Mouse (Mus musculus) G1E (cell line): ENCODE results near the gene Esyt1. TPM values are rescaled to one million over a fixed set of nuclear protein-coding genes. Genes with fewer than 3 reads are reported as not detected.

Source experiments
- ATAC-seq: 2 replicates; pipeline ENCODE4 v1.8.0; 2016; ENCODE audit warnings: mild to moderate bottlenecking; ENCODE audit not compliant: insufficient number of reproducible peaks, poor library complexity, low FRiP score, severe bottlenecking; ENCODE audit errors: extremely low read depth
- DNase-seq: peaks from one replicate; pipeline ENCODE4 v3.0.0; 2012; ENCODE audit warnings: low spot score
- H3K27me3 ChIP-seq: 2 replicates; pipeline ENCODE4 v1.6.1; 2012; ENCODE audit warnings: mild to moderate bottlenecking, low read length, inconsistent platforms; ENCODE audit not compliant: insufficient read depth
- H3K36me3 ChIP-seq: replicated peaks from 2 replicates; pipeline ENCODE3; 2012; ENCODE audit warnings: mild to moderate bottlenecking, inconsistent platforms
- H3K4me1 ChIP-seq: 2 replicates; pipeline ENCODE4 v1.6.1; 2012; ENCODE audit warnings: low read depth, low read length, inconsistent platforms, mixed read lengths; ENCODE audit not compliant: insufficient read depth
- H3K4me3 ChIP-seq: 2 replicates; pipeline ENCODE4 v1.5.1; 2012; ENCODE audit warnings: low read depth, mild to moderate bottlenecking, inconsistent platforms, low read length, moderate library complexity, mixed read lengths
- H3K9me3 ChIP-seq: replicated peaks from 2 replicates; pipeline ENCODE4 v1.6.1; 2012; ENCODE audit warnings: inconsistent platforms
- CTCF ChIP-seq: IDR thresholded peaks from 2 replicates; pipeline ENCODE4 v1.5.1; 2012; ENCODE audit warnings: low read depth, low read length, inconsistent platforms, mixed read lengths
- GATA1 ChIP-seq: IDR thresholded peaks from 2 replicates; pipeline ENCODE4 v1.6.1; 2012; ENCODE audit warnings: borderline replicate concordance, low read length, inconsistent platforms, mixed read lengths
- GATA2 ChIP-seq: IDR thresholded peaks from 2 replicates; pipeline ENCODE4 v1.6.1; 2012; ENCODE audit warnings: low read depth, low read length, inconsistent platforms, borderline replicate concordance
- POLR2AphosphoS5 ChIP-seq: IDR thresholded peaks from 2 replicates; pipeline ENCODE4 v1.6.1; 2012; ENCODE audit warnings: low read depth, low read length, inconsistent platforms; ENCODE audit not compliant: insufficient replicate concordance
- TAL1 ChIP-seq: conservative IDR thresholded peaks from 2 replicates; pipeline ENCODE4 v1.6.1; 2012; ENCODE audit warnings: low read depth, low read length, inconsistent platforms, mixed read lengths
- polyA plus RNA-seq: library from polyadenylated mRNA; stranded (reverse); fragments of >175 nt; gene quantifications from 2 replicates; pipeline ENCODE4 v1.2.3, GENCODE M21; 2012
- total RNA-seq, 2 experiments: library from RNA; stranded (forward) in 1 of 2; stranded (reverse) in 1 of 2; fragments of 200-1000 nt in 1 of 2; fragments of >200 nt in 1 of 2; fragmentation: Nextera tagmentation in 1 of 2; gene quantifications; 2 replicates each; pipeline ENCODE4 v1.2.3; 2014 to 2017

The Esyt1 gene
- total and polyA plus RNA-seq, 3 experiments: 36.0 to 98.1 (median 80.2) TPM

- Histone ChIP-seq H3K36me3 (peaks cover 96% of the 10 kb centered on the region), H3K4me1 (no peaks in the 10 kb centered on the region), H3K9me3 (no peaks in the 10 kb centered on the region), H3K4me3 (no peak overlapping the region), H3K27me3 (no peaks in the 10 kb centered on the region)
- no peak for ATAC-seq
- TF ChIP-seq GATA1 (no peak), POLR2AphosphoS5 (no peak), GATA2 (no peak), TAL1 (no peak), CTCF (no peak)
- DNase-seq: no peak
Observed at GRCm38 (mm10) chr10:128474366-128474765, 51.3 kb downstream of the Esyt1 start.

GRCm38 (mm10) chr10:128460270-128460630, 65.4 kb downstream of the Esyt1 start:
- no peaks in the 10 kb centered on the region for H3K9me3 ChIP-seq
- ATAC-seq (no peak), DNase-seq (peak; percentile 6)
- H3K4me3 ChIP-seq: peak overlapping the region; percentile 87; the same call in 1 of the 2 replicates
- H3K36me3 ChIP-seq: peaks cover 48% of the 10 kb centered on the region
- H3K4me1 ChIP-seq: peaks cover 41% of the 10 kb centered on the region
- TF ChIP-seq POLR2AphosphoS5: no peak
- TF ChIP-seq GATA2: no peak
- no peak for TF ChIP-seq CTCF
- TF ChIP-seq GATA1: no peak
- TF ChIP-seq TAL1: no peak
- no peaks in the 10 kb centered on the region for H3K27me3 ChIP-seq

Other genes starting within 250 kb of the Esyt1 start
Only the 20 nearest of the 24 such genes appear.
- gene Cnpy2, start 203.4 kb downstream of the Esyt1 start, total RNA-seq (2014; fragmentation: Nextera tagmentation): 57.9 and 91.2 TPM in 2 replicates
- 74.0 and 77.3 TPM in 2 replicates for gene Cnpy2, start 203.4 kb downstream of the Esyt1 start, total RNA-seq (2017)
- 60.5 and 74.4 TPM in 2 replicates for gene Cnpy2, start 203.4 kb downstream of the Esyt1 start, polyA plus RNA-seq
- gene Cs, start 188.1 kb downstream of the Esyt1 start, total RNA-seq (2014; fragmentation: Nextera tagmentation): 323 and 337 TPM in 2 replicates
- gene Cs, start 188.1 kb downstream of the Esyt1 start, total RNA-seq (2017): 175 and 181 TPM in 2 replicates
- gene Cs, start 188.1 kb downstream of the Esyt1 start, polyA plus RNA-seq: 21.6 and 56.6 TPM in 2 replicates
- gene Coq10a, start 156.9 kb downstream of the Esyt1 start, total RNA-seq (2014; fragmentation: Nextera tagmentation): 28.8 and 29.8 TPM in 2 replicates
- 24.9 and 27.4 TPM in 2 replicates for gene Coq10a, start 156.9 kb downstream of the Esyt1 start, total RNA-seq (2017)
- 7.3 and 8.7 TPM in 2 replicates for gene Coq10a, start 156.9 kb downstream of the Esyt1 start, polyA plus RNA-seq
- gene Ankrd52, start 148.8 kb downstream of the Esyt1 start, total RNA-seq (2014; fragmentation: Nextera tagmentation): 72.9 and 80.4 TPM in 2 replicates
- gene Ankrd52, start 148.8 kb downstream of the Esyt1 start, total RNA-seq (2017): 5.9 and 6.6 TPM in 2 replicates
- gene Ankrd52, start 148.8 kb downstream of the Esyt1 start, polyA plus RNA-seq: 68.3 and 75.9 TPM in 2 replicates
- not detected in 2 replicates for gene Slc39a5, start 124.6 kb downstream of the Esyt1 start, total RNA-seq (2014; fragmentation: Nextera tagmentation)
- gene Slc39a5, start 124.6 kb downstream of the Esyt1 start, total RNA-seq (2017): not detected in 2 replicates
- gene Slc39a5, start 124.6 kb downstream of the Esyt1 start, polyA plus RNA-seq: not detected in 2 replicates
- gene Nabp2, start 114.4 kb downstream of the Esyt1 start, total RNA-seq (2014; fragmentation: Nextera tagmentation): 121 and 148 TPM in 2 replicates
- 34.2 and 37.3 TPM in 2 replicates for gene Nabp2, start 114.4 kb downstream of the Esyt1 start, total RNA-seq (2017)
- gene Nabp2, start 114.4 kb downstream of the Esyt1 start, polyA plus RNA-seq: 152 and 197 TPM in 2 replicates
- 21.7 and 26.8 TPM in 2 replicates for gene Rnf41, start 114.2 kb downstream of the Esyt1 start, total RNA-seq (2014; fragmentation: Nextera tagmentation)
- gene Rnf41, start 114.2 kb downstream of the Esyt1 start, total RNA-seq (2017): 16.6 and 17.8 TPM in 2 replicates
- gene Rnf41, start 114.2 kb downstream of the Esyt1 start, polyA plus RNA-seq: 11.7 and 14.6 TPM in 2 replicates
- 100 and 109 TPM in 2 replicates for gene Smarcc2, start 66.6 kb downstream of the Esyt1 start, total RNA-seq (2014; fragmentation: Nextera tagmentation)
- gene Smarcc2, start 66.6 kb downstream of the Esyt1 start, total RNA-seq (2017): 36.3 and 47.4 TPM in 2 replicates
- gene Smarcc2, start 66.6 kb downstream of the Esyt1 start, polyA plus RNA-seq: 153 and 174 TPM in 2 replicates
- 207 and 266 TPM in 2 replicates for gene Myl6, start 31.7 kb downstream of the Esyt1 start, total RNA-seq (2014; fragmentation: Nextera tagmentation)
- 1,414 and 1,457 TPM in 2 replicates for gene Myl6, start 31.7 kb downstream of the Esyt1 start, total RNA-seq (2017)
- gene Myl6, start 31.7 kb downstream of the Esyt1 start, polyA plus RNA-seq: 273 and 359 TPM in 2 replicates
- 11.4 and 13.1 TPM in 2 replicates for gene Myl6b, start 27.2 kb downstream of the Esyt1 start, total RNA-seq (2014; fragmentation: Nextera tagmentation)
- gene Myl6b, start 27.2 kb downstream of the Esyt1 start, total RNA-seq (2017): 1.7 and 2.0 TPM in 2 replicates
- gene Myl6b, start 27.2 kb downstream of the Esyt1 start, polyA plus RNA-seq: 14.7 and 17.4 TPM in 2 replicates
- gene Zc3h10, start 21.9 kb upstream of the Esyt1 start, total RNA-seq (2014; fragmentation: Nextera tagmentation): 7.2 and 9.2 TPM in 2 replicates
- 12.0 and 13.3 TPM in 2 replicates for gene Zc3h10, start 21.9 kb upstream of the Esyt1 start, total RNA-seq (2017)
- gene Zc3h10, start 21.9 kb upstream of the Esyt1 start, polyA plus RNA-seq: 21.1 and 21.9 TPM in 2 replicates
- gene Rpl41, start 23.4 kb upstream of the Esyt1 start, total RNA-seq (2014; fragmentation: Nextera tagmentation): 2,429 and 2,736 TPM in 2 replicates
- 5,596 and 6,924 TPM in 2 replicates for gene Rpl41, start 23.4 kb upstream of the Esyt1 start, total RNA-seq (2017)
- gene Rpl41, start 23.4 kb upstream of the Esyt1 start, polyA plus RNA-seq: 10,155 and 11,415 TPM in 2 replicates
- 692 and 813 TPM in 2 replicates for gene Pa2g4, start 40.1 kb upstream of the Esyt1 start, total RNA-seq (2014; fragmentation: Nextera tagmentation)
- gene Pa2g4, start 40.1 kb upstream of the Esyt1 start, total RNA-seq (2017): 212 and 245 TPM in 2 replicates
- 659 and 767 TPM in 2 replicates for gene Pa2g4, start 40.1 kb upstream of the Esyt1 start, polyA plus RNA-seq
- gene Erbb3, start 63.8 kb upstream of the Esyt1 start, total RNA-seq (2014; fragmentation: Nextera tagmentation): 2.0 and 2.2 TPM in 2 replicates
- gene Erbb3, start 63.8 kb upstream of the Esyt1 start, total RNA-seq (2017): 0.35 and 0.49 TPM in 2 replicates
- gene Erbb3, start 63.8 kb upstream of the Esyt1 start, polyA plus RNA-seq: 0.15 and 0.17 TPM in 2 replicates
- gene Rps26, start 100.9 kb upstream of the Esyt1 start, total RNA-seq (2014; fragmentation: Nextera tagmentation): 4,124 and 4,641 TPM in 2 replicates
- gene Rps26, start 100.9 kb upstream of the Esyt1 start, total RNA-seq (2017): 1,044 and 1,182 TPM in 2 replicates
- gene Rps26, start 100.9 kb upstream of the Esyt1 start, polyA plus RNA-seq: 4,182 and 5,947 TPM in 2 replicates
- 11.4 and 11.7 TPM in 2 replicates for gene Ikzf4, start 120.1 kb upstream of the Esyt1 start, total RNA-seq (2014; fragmentation: Nextera tagmentation)
- gene Ikzf4, start 120.1 kb upstream of the Esyt1 start, total RNA-seq (2017): 1.7 and 2.8 TPM in 2 replicates
- 6.7 and 7.0 TPM in 2 replicates for gene Ikzf4, start 120.1 kb upstream of the Esyt1 start, polyA plus RNA-seq
- gene Suox, start 148.2 kb upstream of the Esyt1 start, total RNA-seq (2014; fragmentation: Nextera tagmentation): 4.6 and 8.7 TPM in 2 replicates
- 8.1 and 8.4 TPM in 2 replicates for gene Suox, start 148.2 kb upstream of the Esyt1 start, total RNA-seq (2017)
- 0.96 and 1.7 TPM in 2 replicates for gene Suox, start 148.2 kb upstream of the Esyt1 start, polyA plus RNA-seq
- 49.1 TPM in 2 replicates for gene Rab5b, start 170.4 kb upstream of the Esyt1 start, total RNA-seq (2014; fragmentation: Nextera tagmentation)
- 48.0 and 52.7 TPM in 2 replicates for gene Rab5b, start 170.4 kb upstream of the Esyt1 start, total RNA-seq (2017)
- gene Rab5b, start 170.4 kb upstream of the Esyt1 start, polyA plus RNA-seq: 17.5 and 20.0 TPM in 2 replicates
- gene Pmel, start 178.3 kb upstream of the Esyt1 start, total RNA-seq (2014; fragmentation: Nextera tagmentation): 0.58 and 2.4 TPM in 2 replicates
- gene Pmel, start 178.3 kb upstream of the Esyt1 start, total RNA-seq (2017): 0.76 and 1.0 TPM in 2 replicates
- 0.05 and 0.06 TPM in 2 replicates for gene Pmel, start 178.3 kb upstream of the Esyt1 start, polyA plus RNA-seq
- 108 and 117 TPM in 2 replicates for gene Cdk2, start 179.2 kb upstream of the Esyt1 start, total RNA-seq (2014; fragmentation: Nextera tagmentation)
- 109 and 113 TPM in 2 replicates for gene Cdk2, start 179.2 kb upstream of the Esyt1 start, total RNA-seq (2017)
- gene Cdk2, start 179.2 kb upstream of the Esyt1 start, polyA plus RNA-seq: 34.7 and 36.3 TPM in 2 replicates